Mouse (Mus musculus): Measurements from ENCODE around the gene Hace1.

Hace1 gene

DNA sequence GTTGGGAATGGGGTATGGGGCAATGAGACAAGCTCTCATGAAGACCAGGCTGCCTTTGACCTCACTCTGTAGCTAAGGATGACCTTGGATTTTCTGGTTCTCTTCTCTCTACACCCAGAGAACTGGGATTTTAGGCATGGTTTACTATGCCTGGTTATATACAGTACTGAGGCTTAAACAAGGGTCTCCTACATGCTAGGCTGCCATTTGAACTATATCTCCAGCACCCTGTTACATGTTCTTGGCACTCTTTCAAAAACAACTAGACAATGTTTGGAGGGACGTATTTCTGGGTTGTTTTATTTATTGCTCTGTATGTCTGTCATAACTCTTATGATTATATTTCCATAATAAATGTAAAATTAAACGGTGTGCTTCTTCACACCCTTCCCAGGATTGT is 129.2 kb downstream of the Hace1 start:
- no peak for DNase-seq (ENCODE audit: low spot score)

- no peak for DNase-seq (ENCODE audit: low spot score)
Measured at GRCm38 (mm10) chr10:45710848-45711247, 133.2 kb downstream of the Hace1 start.

GRCm38 (mm10) chr10:45711348-45711747 is 133.7 kb downstream of the Hace1 start:
- peak; percentile 52 for DNase-seq (ENCODE audit: low spot score)
